Mouse (Mus musculus) pancreas, adult 10 weeks (tissue): ENCODE measurements around the gene Rfc5. TPM values are rescaled to one million over a fixed set of nuclear protein-coding genes. Genes with fewer than 3 reads are reported as not detected.

Experiments used
- polyA plus RNA-seq: library from polyadenylated mRNA; stranded (reverse); fragments of 350-450 nt; fragmentation: Illumina TruSeq; extraction: RNeasy Lipid Tissue Mini Kit (QIAGEN cat#74804); gene quantifications from one replicate; pipeline ENCODE4 v1.2.3, GENCODE M21; 2015; ENCODE audit warnings: low read depth, low replicate concordance; ENCODE audit not compliant: insufficient read depth

Rfc5 gene
- polyA plus RNA-seq = 1.8 TPM

DNA sequence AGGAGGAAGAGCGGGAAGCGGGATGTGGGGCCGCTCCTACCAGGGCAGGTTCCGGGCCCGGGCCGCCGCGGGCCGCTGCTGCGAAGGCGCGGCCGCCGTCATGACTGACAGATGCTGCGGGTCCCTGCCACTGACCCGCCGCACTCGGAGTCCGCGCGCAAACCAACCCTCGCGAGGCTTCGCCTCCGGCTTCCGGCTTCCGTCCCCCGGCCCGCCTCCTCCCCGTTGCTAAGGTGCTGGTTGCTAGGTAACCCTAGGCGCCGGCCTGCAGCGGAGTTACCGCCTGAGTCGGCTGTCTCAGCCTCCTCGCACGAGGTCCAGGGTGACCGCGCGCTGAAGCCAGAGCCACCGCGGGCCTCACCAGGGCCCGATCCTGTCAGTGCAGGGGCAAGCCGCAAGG, at the start of gene Rfc5:
Gene Rfc5 (minus strand): TSS at position 171 of the 400 bp plus-strand sequence.

DNA sequence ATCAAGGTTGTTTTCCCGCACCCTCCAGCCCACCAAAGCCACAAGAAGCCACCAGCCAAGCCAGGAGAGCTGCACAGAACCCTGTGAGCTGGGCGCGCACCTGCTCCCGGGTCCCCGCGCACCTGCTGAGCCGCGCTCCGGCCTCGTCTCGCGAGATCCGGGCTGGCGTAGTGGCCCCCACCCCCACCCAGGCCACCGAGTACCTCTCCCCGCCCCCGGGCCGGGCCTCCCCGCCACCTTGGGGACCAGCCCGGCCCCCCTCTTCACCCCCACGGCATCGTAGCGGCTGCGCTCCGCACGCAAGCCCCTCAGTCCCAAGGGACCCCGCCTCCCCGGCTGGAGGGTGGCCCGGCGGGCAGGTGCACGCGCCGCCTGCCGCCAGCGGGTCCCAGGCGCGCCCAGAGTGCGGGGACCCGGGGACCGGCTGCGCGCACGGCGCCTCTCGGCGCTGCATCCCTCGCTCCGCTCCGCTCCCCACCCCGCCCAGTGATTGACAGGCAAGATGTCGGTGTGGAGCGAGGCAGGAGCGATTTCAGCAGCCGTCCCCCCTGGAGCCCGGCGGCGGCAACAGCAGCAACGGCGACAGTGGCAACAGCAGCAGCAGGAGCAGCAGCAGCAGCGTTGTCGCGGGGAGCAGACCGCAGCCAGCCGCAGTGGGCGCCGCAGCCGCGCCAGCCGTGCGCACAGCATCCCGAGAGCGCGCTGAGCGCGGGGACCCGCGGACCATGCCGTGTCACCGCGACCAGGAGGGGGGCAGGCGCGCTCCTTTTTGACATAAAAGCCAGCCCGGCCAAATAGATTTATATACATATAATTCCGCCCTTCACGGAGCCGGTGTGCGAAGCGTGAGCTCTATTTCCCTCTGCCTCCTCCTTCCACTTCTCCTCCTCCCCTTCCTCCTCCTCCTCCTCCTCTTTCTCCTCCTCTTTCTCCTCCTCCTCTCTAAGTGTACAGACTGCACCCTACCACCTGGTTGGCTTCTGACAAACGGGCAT, 25.0 kb upstream of the Rfc5 start, which contains the start of gene Ksr2:
Gene Ksr2 (plus strand): TSS at position 494 of the 995 bp plus-strand sequence.

DNA sequence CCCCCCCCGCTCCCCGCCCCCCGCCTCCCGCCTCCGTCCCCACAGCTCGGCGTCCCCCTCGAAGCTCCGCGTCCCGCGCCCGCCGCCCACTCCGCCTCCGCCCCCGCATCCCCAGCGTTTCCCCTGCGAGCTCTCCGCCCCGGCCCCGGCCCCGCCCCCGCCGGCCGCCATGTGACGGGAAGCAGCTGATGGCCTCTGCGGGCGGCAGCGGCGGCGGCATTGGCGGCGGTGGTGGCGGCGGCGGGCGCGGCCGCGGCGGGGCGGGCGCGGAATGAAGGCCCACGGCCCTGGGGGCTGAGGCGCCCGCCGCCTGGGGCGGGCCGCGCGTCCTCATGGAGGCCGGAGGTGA, 31.7 kb downstream of the Rfc5 start, which contains the start of gene Wsb2:
Gene Wsb2 (plus strand): TSS at position 176 of the 349 bp plus-strand sequence.

Other genes starting within 250 kb of the Rfc5 start
- 59.3 TPM for gene Pebp1, start 101.4 kb downstream of the Rfc5 start, polyA plus RNA-seq
- gene Vsig10, start 70.0 kb downstream of the Rfc5 start, polyA plus RNA-seq = 6.3 TPM
- 22.8 TPM for gene Wsb2, start 31.7 kb downstream of the Rfc5 start, polyA plus RNA-seq
- gene Ksr2, start 25.0 kb upstream of the Rfc5 start, polyA plus RNA-seq = 0.48 TPM